Comparison of ENCODE assay signal across 10 mouse cellular contexts in genomic region chr5:100091602-100092001, GRCm38 (mm10). TPM values are rescaled to one million over a fixed set of nuclear protein-coding genes. Genes with fewer than 3 reads are reported as not detected.
DNase-seq lines count a peak whose midpoint lies in the region; ATAC-seq and TF ChIP-seq lines count a peak whose summit lies in the region.
"Had no signal": no experiment of that assay in that cellular context is flagged by ENCODE, and none has a peak within 500 bp of the region (broad histone marks: within the 10 kb centered on the region; RNA-seq: fewer than 3 reads in every experiment).

No protein-coding gene starts in this region.

- peak overlapping the region; percentile 12; the same call in 1 of the 2 replicates for H3K4me2 ChIP-seq in lung, embryonic 15.5 days
- H3K4me2 ChIP-seq in hindbrain, embryonic 14.5 days (replicated peaks), result peak overlapping the region; percentile 34
- peak overlapping the region; percentile 26 for H3K4me2 ChIP-seq in neural tube, embryonic 14.5 days (ENCODE audit: low read depth, low read length)
- H3K4me2 ChIP-seq: liver, embryonic 15.5 days had no signal

- H3K27me3 ChIP-seq in lung, embryonic 15.5 days, result no peaks in the 10 kb centered on the region
- H3K27me3 ChIP-seq in hindbrain, embryonic 14.5 days (ENCODE audit: control insufficient read depth, insufficient read depth, low read length), result no peaks in the 10 kb centered on the region
- H3K27me3 ChIP-seq in neural tube, embryonic 14.5 days (ENCODE audit: control insufficient read depth, insufficient read depth, low read length), result no peaks in the 10 kb centered on the region
- H3K27me3 ChIP-seq: liver, embryonic 15.5 days had no signal

- no peak for TF ChIP-seq CTCF in lung, adult 2 months (IDR thresholded peaks at IDR 0.05; ENCODE audit: insufficient read depth, low read length)

- no peaks in the 10 kb centered on the region for H3K36me3 ChIP-seq in lung, embryonic 15.5 days
- peaks cover 4% of the 10 kb centered on the region; the same call in 1 of the 2 replicates for H3K36me3 ChIP-seq in hindbrain, embryonic 14.5 days (replicated peaks; ENCODE audit: control insufficient read depth, insufficient read depth)
- H3K36me3 ChIP-seq in neural tube, embryonic 14.5 days (ENCODE audit: control insufficient read depth, insufficient read depth, low read length), result no peaks in the 10 kb centered on the region
- H3K36me3 ChIP-seq: liver, embryonic 15.5 days had no signal

- peak; percentile 34 for DNase-seq in cerebellum, adult 9-11 months
- DNase-seq in lung, postnatal 14 days, result no peak
- DNase-seq in hindbrain, embryonic 14.5 days (ENCODE audit: low spot score), result peak; percentile 48
- no peak for DNase-seq in lung, adult 2 months
- DNase-seq in adrenal gland, adult 8-10 months, result no peak
- DNase-seq: gastrocnemius, postnatal 25 days had no signal

- no peak for ATAC-seq in cerebellum, adult (ENCODE audit: insufficient number of reproducible peaks, low FRiP score, low TSS enrichment)
- peak; percentile 55; the same call in 1 of the 2 replicates for ATAC-seq in lung, embryonic 15.5 days (ENCODE audit: borderline replicate concordance, extremely low read depth, low FRiP score, low TSS enrichment)
- peak; percentile 81 for ATAC-seq in hindbrain, embryonic 14.5 days (ENCODE audit: low FRiP score)
- peak; percentile 87 for ATAC-seq in neural tube, embryonic 14.5 days (ENCODE audit: low read depth)

- 17% methylated on average over 17 of the region's 17 CpGs for WGBS in lung, embryonic 15.5 days
- 9% methylated on average over 17 of the region's 17 CpGs for WGBS in hindbrain, embryonic 14.5 days
- WGBS in neural tube, embryonic 14.5 days, result 6% methylated on average over 17 of the region's 17 CpGs
- whole genome bisulfite sequencing in lung, adult 2 months, result 32% methylated on average over 17 of the region's 17 CpGs

- no peaks in the 10 kb centered on the region for H3K9me3 ChIP-seq in lung, embryonic 15.5 days
- no peaks in the 10 kb centered on the region for H3K9me3 ChIP-seq in hindbrain, embryonic 14.5 days (ENCODE audit: control insufficient read depth, low read length)
- no peaks in the 10 kb centered on the region for H3K9me3 ChIP-seq in neural tube, embryonic 14.5 days (ENCODE audit: control insufficient read depth, low read length)
- H3K9me3 ChIP-seq: liver, embryonic 15.5 days had no signal

- no peak overlapping the region for H3K4me3 ChIP-seq in lung, embryonic 15.5 days
- H3K4me3 ChIP-seq in hindbrain, embryonic 14.5 days (replicated peaks; ENCODE audit: low read length), result no peak overlapping the region
- no peak overlapping the region for H3K4me3 ChIP-seq in neural tube, embryonic 14.5 days (ENCODE audit: low read depth, low read length)
- H3K4me3 ChIP-seq in lung, adult 2 months (replicated peaks; ENCODE audit: extremely low read depth, low read depth, low read length), result no peak overlapping the region
- H3K4me3 ChIP-seq: liver, embryonic 15.5 days had no signal

- no peak for TF ChIP-seq POLR2A in lung, adult 2 months (IDR thresholded peaks at IDR 0.05; ENCODE audit: borderline replicate concordance, extremely low read depth, low read depth, low read length)

- H3K9ac ChIP-seq in lung, embryonic 15.5 days, result no peak overlapping the region
- peak overlapping the region; percentile 18; the same call in 1 of the 2 replicates for H3K9ac ChIP-seq in hindbrain, embryonic 14.5 days
- H3K9ac ChIP-seq in neural tube, embryonic 14.5 days (replicated peaks; ENCODE audit: low read depth, low read length), result no peak overlapping the region; the same call in 1 of the 2 replicates
- H3K9ac ChIP-seq: liver, embryonic 15.5 days had no signal

- peaks cover 11% of the 10 kb centered on the region for H3K4me1 ChIP-seq in lung, embryonic 15.5 days
- H3K4me1 ChIP-seq in hindbrain, embryonic 14.5 days (replicated peaks; ENCODE audit: control insufficient read depth, insufficient read depth, low read length), result peaks cover 22% of the 10 kb centered on the region
- H3K4me1 ChIP-seq in neural tube, embryonic 14.5 days (ENCODE audit: control insufficient read depth, insufficient read depth, low read length), result peaks cover 17% of the 10 kb centered on the region
- no peaks in the 10 kb centered on the region for H3K4me1 ChIP-seq in lung, adult 2 months (ENCODE audit: control insufficient read depth, insufficient read depth, low read length)
- H3K4me1 ChIP-seq: liver, embryonic 15.5 days had no signal

- no peak overlapping the region for H3K27ac ChIP-seq in lung, embryonic 15.5 days
- peak overlapping the region; percentile 81 for H3K27ac ChIP-seq in hindbrain, embryonic 14.5 days
- H3K27ac ChIP-seq in neural tube, embryonic 14.5 days (ENCODE audit: low read depth, low read length), result peak overlapping the region; percentile 86
- H3K27ac ChIP-seq: liver, embryonic 15.5 days had no signal

RNA-seq across cellular contexts. Expression of gene Enoph1, which starts 51.8 kb away (rescaled TPM):
- 48.4 and 51.1 TPM in 2 replicates for polyA plus RNA-seq in lung, embryonic 15.5 days (2015; fragmentation: Nextera tagmentation; extraction: Ambion mirVana)
- polyA plus RNA-seq in hindbrain, embryonic 14.5 days (2014; fragmentation: Nextera tagmentation; extraction: Ambion mirVana), result 44.3 and 54.0 TPM in 2 replicates
- polyA plus RNA-seq in neural tube, embryonic 14.5 days (2014; fragmentation: Nextera tagmentation; extraction: Ambion mirVana), result 46.0 and 49.9 TPM in 2 replicates
- polyA plus RNA-seq in lung, adult 2 months (2012; rRNA removed), result 33.1 and 34.0 TPM in 2 replicates
- 10 to 100 TPM; 38.5 to 54.6 (median 41.4) TPM for total RNA-seq in adrenal gland, adult 8-10 months (2022)

RNA-seq across cellular contexts. Expression of gene Hnrnpdl, which starts 52.1 kb away (rescaled TPM):
- 153 and 157 TPM in 2 replicates for polyA plus RNA-seq in lung, embryonic 15.5 days (2015; fragmentation: Nextera tagmentation; extraction: Ambion mirVana)
- polyA plus RNA-seq in hindbrain, embryonic 14.5 days (2014; fragmentation: Nextera tagmentation; extraction: Ambion mirVana), result 202 and 206 TPM in 2 replicates
- polyA plus RNA-seq in neural tube, embryonic 14.5 days (2014; fragmentation: Nextera tagmentation; extraction: Ambion mirVana), result 208 and 236 TPM in 2 replicates
- polyA plus RNA-seq in lung, adult 2 months (2012; rRNA removed), result 54.2 and 74.0 TPM in 2 replicates
- total RNA-seq in adrenal gland, adult 8-10 months (2022), result 100 to 1,000 TPM in 3 of 4 experiments, 10 to 100 TPM in 1; 73.6 to 207 (median 150) TPM

Comparison
In these comparisons a context has a peak if more than half of its experiments do, and no peak if none do; other contexts are left out.
1. DNase-seq: peak in cerebellum, adult 9-11 months (single experiment) and hindbrain, embryonic 14.5 days (single experiment); none in lung, postnatal 14 days (single experiment), lung, adult 2 months (single experiment) and adrenal gland, adult 8-10 months (single experiment).
2. Peak in every context shown above with its lines, with median percentiles within 50 percentile points of each other: H3K4me2 ChIP-seq.